Mouse (Mus musculus): ENCODE data around the gene Snx29. TPM values are rescaled to one million over a fixed set of nuclear protein-coding genes. Genes with fewer than 3 reads are reported as not detected.

Snx29 gene
- polyA plus RNA-seq, 2 experiments from 2014 or later = 11.7 to 16.1 TPM

DNA sequence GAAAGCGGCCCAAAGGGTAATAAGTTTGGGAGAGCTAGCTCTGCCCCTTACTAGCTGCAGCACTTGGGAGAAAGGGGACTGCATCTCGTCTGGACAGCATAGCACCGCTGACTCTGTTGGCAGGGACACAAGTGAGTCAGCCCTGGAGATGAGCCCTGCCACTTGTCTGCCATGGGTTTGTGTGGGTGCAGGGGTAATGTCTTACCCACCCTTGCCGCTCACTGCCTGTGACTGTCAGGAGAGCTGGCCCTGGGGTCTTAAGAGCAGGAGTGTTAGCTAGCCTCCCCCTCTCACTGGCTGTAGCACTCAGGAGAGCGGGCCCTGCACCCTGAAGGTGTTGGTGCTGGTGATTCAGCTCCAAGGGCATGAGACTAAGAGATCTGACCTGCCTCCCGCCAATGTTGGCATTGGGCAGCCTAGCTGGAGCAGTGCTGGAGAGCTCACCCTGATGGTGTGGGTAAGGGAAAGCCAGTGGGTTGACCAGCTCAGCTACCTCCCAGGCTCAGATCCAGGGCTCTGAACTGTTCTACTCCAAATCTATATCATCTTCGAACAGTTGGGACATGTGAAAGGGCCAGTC lies 479.3 kb downstream of the Snx29 start:
- no peak for ATAC-seq

Other genes starting within 250 kb of the Snx29 start
- gene Txndc11, start 188.3 kb upstream of the Snx29 start, polyA plus RNA-seq (2017; shearing (Covaris generic)) = 10 to 100 TPM in 1 of 2 experiments, 1 to 10 TPM in 1; 7.3 to 10.5 TPM
- 100 to 1,000 TPM; 255 to 363 TPM for gene Zc3h7a, start 146.5 kb upstream of the Snx29 start, polyA plus RNA-seq (2017; shearing (Covaris generic))
- gene Rsl1d1, start 119.6 kb upstream of the Snx29 start, polyA plus RNA-seq (2017; shearing (Covaris generic)) = 100 to 1,000 TPM; 167 to 177 TPM
- gene Gspt1, start 68.6 kb upstream of the Snx29 start, polyA plus RNA-seq (2017; shearing (Covaris generic)) = 10 to 100 TPM; 31.6 to 35.8 TPM
- not detected for gene Tnfrsf17, start 9.1 kb upstream of the Snx29 start, polyA plus RNA-seq (2017; shearing (Covaris generic))